Mouse (Mus musculus): Measurements from ENCODE around the gene Insc. TPM values are rescaled to one million over a fixed set of nuclear protein-coding genes. Genes with fewer than 3 reads are reported as not detected.

Gene Insc
- total RNA-seq (2021) = under 1 TPM; 0.16 to 0.25 TPM
- polyA plus RNA-seq (2012; rRNA removed) = 0.64 and 1.00 TPM in 2 replicates
- long read RNA-seq, partial matches to known transcripts = 0 of 1 reads
- long read RNA-seq, other reads (novel, unspliced or antisense) = 0 of 1 reads

GRCm38 (mm10) chr7:114743022-114743780 is at the start of gene Insc:
Insc (plus strand) TSS chr7:114743694.
- WGBS = 67% methylated on average over 5 of the region's 5 CpGs
- no peak within 1 kb of the TSS for H3K4me3 ChIP-seq
- no peak for DNase-seq
- no peak within 1 kb of the TSS for H3K9ac ChIP-seq (ENCODE audit: low read depth, low read length)
- no peaks in the 10 kb centered on the region for H3K4me1 ChIP-seq (ENCODE audit: control insufficient read depth, insufficient read depth, low read length)
- H3K27me3 ChIP-seq (ENCODE audit: control insufficient read depth, insufficient read depth, low read length) = no peaks in the 10 kb centered on the region
- no peak within 1 kb of the TSS for H3K27ac ChIP-seq
- TF ChIP-seq POLR2A (IDR thresholded peaks at IDR 0.05; ENCODE audit: insufficient read depth, low read depth, low read length) = no peak
- no peak for TF ChIP-seq EP300 (IDR thresholded peaks at IDR 0.05; ENCODE audit: insufficient read depth, low read depth, low read length)
- TF ChIP-seq CTCF (IDR thresholded peaks at IDR 0.05) = no peak
- H3K79me2 ChIP-seq (replicated peaks; ENCODE audit: control insufficient read depth, insufficient read depth, low read length) = no peaks in the 10 kb centered on the region
- intact Hi-C loops (cut with DNase I) = no loop called here
- no peaks in the 10 kb centered on the region for H3K36me3 ChIP-seq (ENCODE audit: control insufficient read depth, insufficient read depth, low read length)

- no peak overlapping the region for H3K27ac ChIP-seq
- H3K27me3 ChIP-seq (ENCODE audit: control insufficient read depth, insufficient read depth, low read length) = no peaks in the 10 kb centered on the region
- H3K4me3 ChIP-seq = no peak overlapping the region
- intact Hi-C loops (cut with DNase I) = no loop called here
- TF ChIP-seq CTCF (IDR thresholded peaks at IDR 0.05) (no peak), EP300 (IDR thresholded peaks at IDR 0.05; ENCODE audit: insufficient read depth, low read depth, low read length) (no peak), POLR2A (IDR thresholded peaks at IDR 0.05; ENCODE audit: insufficient read depth, low read depth, low read length) (no peak)
- H3K4me1 ChIP-seq (ENCODE audit: control insufficient read depth, insufficient read depth, low read length) = no peaks in the 10 kb centered on the region
- H3K36me3 ChIP-seq (ENCODE audit: control insufficient read depth, insufficient read depth, low read length) = no peaks in the 10 kb centered on the region
- no peak overlapping the region for H3K9ac ChIP-seq (ENCODE audit: low read depth, low read length)
- 33% methylated on average over 2 of the region's 2 CpGs for WGBS
- no peak for DNase-seq
- no peaks in the 10 kb centered on the region for H3K79me2 ChIP-seq (replicated peaks; ENCODE audit: control insufficient read depth, insufficient read depth, low read length)
These were observed 42.6 kb upstream of the Insc start for GRCm38 (mm10) chr7:114700871-114701270.

GRCm38 (mm10) chr7:114706716-114707115 is 36.8 kb upstream of the Insc start:
- H3K36me3 ChIP-seq (ENCODE audit: control insufficient read depth, insufficient read depth, low read length) = no peaks in the 10 kb centered on the region
- H3K27ac ChIP-seq = no peak overlapping the region
- intact Hi-C loops (cut with DNase I) = no loop called here
- no peak overlapping the region for H3K9ac ChIP-seq (ENCODE audit: low read depth, low read length)
- TF ChIP-seq POLR2A (IDR thresholded peaks at IDR 0.05; ENCODE audit: insufficient read depth, low read depth, low read length) = no peak
- TF ChIP-seq EP300 (IDR thresholded peaks at IDR 0.05; ENCODE audit: insufficient read depth, low read depth, low read length) = no peak
- no peak for TF ChIP-seq CTCF (IDR thresholded peaks at IDR 0.05)
- H3K4me3 ChIP-seq = no peak overlapping the region
- H3K4me1 ChIP-seq (ENCODE audit: control insufficient read depth, insufficient read depth, low read length) = no peaks in the 10 kb centered on the region
- no peak for DNase-seq
- WGBS = 34% methylated on average over 4 of the region's 4 CpGs
- H3K27me3 ChIP-seq (ENCODE audit: control insufficient read depth, insufficient read depth, low read length) = no peaks in the 10 kb centered on the region
- no peaks in the 10 kb centered on the region for H3K79me2 ChIP-seq (replicated peaks; ENCODE audit: control insufficient read depth, insufficient read depth, low read length)

GRCm38 (mm10) chr7:114707398-114707797 is 36.1 kb upstream of the Insc start:
- H3K9ac ChIP-seq (ENCODE audit: low read depth, low read length) = no peak overlapping the region
- DNase-seq = no peak
- H3K4me1 ChIP-seq (ENCODE audit: control insufficient read depth, insufficient read depth, low read length) = no peaks in the 10 kb centered on the region
- no peaks in the 10 kb centered on the region for H3K27me3 ChIP-seq (ENCODE audit: control insufficient read depth, insufficient read depth, low read length)
- no peak overlapping the region for H3K27ac ChIP-seq
- H3K79me2 ChIP-seq (replicated peaks; ENCODE audit: control insufficient read depth, insufficient read depth, low read length) = no peaks in the 10 kb centered on the region
- H3K4me3 ChIP-seq = no peak overlapping the region
- TF ChIP-seq POLR2A (IDR thresholded peaks at IDR 0.05; ENCODE audit: insufficient read depth, low read depth, low read length) (no peak), CTCF (IDR thresholded peaks at IDR 0.05) (no peak), EP300 (IDR thresholded peaks at IDR 0.05; ENCODE audit: insufficient read depth, low read depth, low read length) (no peak)
- WGBS = 62% methylated on average over 1 of the region's 1 CpGs
- no peaks in the 10 kb centered on the region for H3K36me3 ChIP-seq (ENCODE audit: control insufficient read depth, insufficient read depth, low read length)
- intact Hi-C loops (cut with DNase I) = no loop called here

DNA sequence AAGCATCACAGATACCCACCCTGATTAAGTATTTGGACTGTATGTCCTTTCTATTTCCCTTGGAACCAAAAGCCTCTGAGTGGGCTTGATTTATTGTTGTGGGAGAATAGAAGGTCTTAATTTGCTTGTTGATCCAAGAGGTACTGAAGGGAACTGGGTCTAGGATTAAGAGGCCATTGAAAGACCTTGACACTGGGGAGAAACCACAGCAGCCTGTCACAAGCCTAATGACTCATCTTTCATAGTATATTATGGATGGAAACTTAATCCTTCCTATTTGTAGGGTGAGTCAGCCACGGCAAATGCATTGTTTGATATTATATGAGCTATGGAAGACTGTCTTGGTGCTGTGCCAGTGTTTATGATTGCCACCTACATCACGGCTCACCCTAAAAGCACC is 33.1 kb upstream of the Insc start:
- no peak for DNase-seq
- intact Hi-C loops (cut with DNase I) = no loop called here
- H3K27ac ChIP-seq = no peak overlapping the region
- TF ChIP-seq EP300 (IDR thresholded peaks at IDR 0.05; ENCODE audit: insufficient read depth, low read depth, low read length) (no peak), POLR2A (IDR thresholded peaks at IDR 0.05; ENCODE audit: insufficient read depth, low read depth, low read length) (no peak), CTCF (IDR thresholded peaks at IDR 0.05) (no peak)
- no peaks in the 10 kb centered on the region for H3K4me1 ChIP-seq (ENCODE audit: control insufficient read depth, insufficient read depth, low read length)
- 67% methylated on average over 2 of the region's 2 CpGs for WGBS
- no peaks in the 10 kb centered on the region for H3K79me2 ChIP-seq (replicated peaks; ENCODE audit: control insufficient read depth, insufficient read depth, low read length)
- H3K4me3 ChIP-seq = no peak overlapping the region
- H3K27me3 ChIP-seq (ENCODE audit: control insufficient read depth, insufficient read depth, low read length) = no peaks in the 10 kb centered on the region
- H3K9ac ChIP-seq (ENCODE audit: low read depth, low read length) = no peak overlapping the region
- no peaks in the 10 kb centered on the region for H3K36me3 ChIP-seq (ENCODE audit: control insufficient read depth, insufficient read depth, low read length)

DNA sequence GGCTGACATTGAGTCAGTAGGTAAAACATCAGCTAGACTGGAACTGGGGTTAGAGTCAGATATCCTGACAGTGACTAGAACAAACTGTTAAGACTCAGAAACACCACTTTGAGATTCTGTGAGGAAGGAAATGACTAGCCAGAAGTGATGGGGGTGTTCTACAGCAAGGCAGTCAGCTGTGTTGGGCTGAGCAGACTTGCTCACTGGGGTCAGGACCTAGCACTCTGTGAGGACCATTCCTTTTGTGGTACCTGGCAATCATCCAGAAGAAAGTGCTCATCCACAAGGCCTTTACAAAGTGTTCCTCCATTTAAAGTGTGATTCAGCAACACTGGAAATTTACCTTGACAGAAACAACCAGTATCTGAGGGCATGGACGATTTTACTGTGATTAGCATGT is 31.0 kb upstream of the Insc start:
- intact Hi-C loops (cut with DNase I) = no loop called here
- H3K79me2 ChIP-seq (replicated peaks; ENCODE audit: control insufficient read depth, insufficient read depth, low read length) = no peaks in the 10 kb centered on the region
- 58% methylated on average over 1 of the region's 1 CpGs for WGBS

More for the DNA sequence above, 31.0 kb upstream of the Insc start:
- TF ChIP-seq CTCF (IDR thresholded peaks at IDR 0.05) = no peak
- TF ChIP-seq POLR2A (IDR thresholded peaks at IDR 0.05; ENCODE audit: insufficient read depth, low read depth, low read length) = no peak
- TF ChIP-seq EP300 (IDR thresholded peaks at IDR 0.05; ENCODE audit: insufficient read depth, low read depth, low read length) = no peak
- no peak for DNase-seq
- Histone ChIP-seq H3K9ac (ENCODE audit: low read depth, low read length) (no peak overlapping the region), H3K27me3 (ENCODE audit: control insufficient read depth, insufficient read depth, low read length) (peaks cover 1% of the 10 kb centered on the region), H3K36me3 (ENCODE audit: control insufficient read depth, insufficient read depth, low read length) (no peaks in the 10 kb centered on the region), H3K4me3 (no peak overlapping the region), H3K4me1 (ENCODE audit: control insufficient read depth, insufficient read depth, low read length) (no peaks in the 10 kb centered on the region), H3K27ac (no peak overlapping the region)

All from heart, adult 2 months (tissue).